Mouse (Mus musculus) embryonic facial prominence, embryonic 14.5 days (tissue): Measurements from ENCODE around the gene Kctd17. TPM values are rescaled to one million over a fixed set of nuclear protein-coding genes. Genes with fewer than 3 reads are reported as not detected.

Source experiments
- ATAC-seq: fragments of 200-750 bp; cut with Nextera tagmentation; 2 replicates; pipeline ENCODE4 v1.8.0; 2017; ENCODE audit warnings: low read depth, moderate number of reproducible peaks, moderate TSS enrichment
- DNase-seq: peaks from one replicate; pipeline ENCODE4 v3.0.0-alpha.2; 2015; ENCODE audit warnings: low spot score
- H3K27ac ChIP-seq: fragments of 300-500 bp; sonication (generic); replicated peaks from 2 replicates; pipeline ENCODE4 v1.5.1; 2014; ENCODE audit warnings: low read depth, mild to moderate bottlenecking, low read length, moderate library complexity
- H3K27me3 ChIP-seq: fragments of 300-500 bp; sonication (generic); replicated peaks from 2 replicates; pipeline ENCODE4 v1.6.1; 2014; ENCODE audit warnings: low read length; ENCODE audit not compliant: control insufficient read depth, insufficient read depth
- H3K36me3 ChIP-seq: fragments of 300-500 bp; sonication (generic); 2 replicates; pipeline ENCODE4 v1.6.1; 2014; ENCODE audit warnings: low read length, mixed read lengths; ENCODE audit not compliant: control insufficient read depth, insufficient read depth
- H3K4me1 ChIP-seq: fragments of 300-500 bp; sonication (generic); 2 replicates; pipeline ENCODE4 v1.6.1; 2014; ENCODE audit warnings: antibody characterized with exemption, low read length; ENCODE audit not compliant: control insufficient read depth, insufficient read depth
- H3K4me2 ChIP-seq: fragments of 300-500 bp; sonication (generic); 2 replicates; pipeline ENCODE4 v1.6.1; 2014; ENCODE audit warnings: low read depth, mild to moderate bottlenecking, low read length, moderate library complexity, mixed read lengths
- H3K4me3 ChIP-seq: fragments of 300-500 bp; sonication (generic); 2 replicates; pipeline ENCODE4 v1.5.1; 2014; ENCODE audit warnings: low read depth, mild to moderate bottlenecking, low read length
- H3K9ac ChIP-seq: fragments of 300-500 bp; sonication (generic); 2 replicates; pipeline ENCODE4 v1.6.1; 2014; ENCODE audit warnings: low read depth, mild to moderate bottlenecking, low read length, moderate library complexity, mixed read lengths
- H3K9me3 ChIP-seq: fragments of 300-500 bp; sonication (generic); 2 replicates; pipeline ENCODE4 v1.6.1; 2016; ENCODE audit warnings: low read length; ENCODE audit not compliant: control insufficient read depth
- WGBS: fragments of 180-500 bp; shearing (Covaris S2); extraction: QIAGEN DNeasy Blood & Tissue Kit; methylation state at CpG from one replicate; pipeline ENCODE4 v1.1.7; 2014; 5-methylcytosine and 5-hydroxymethylcytosine counted together
- polyA plus RNA-seq: library from polyadenylated mRNA; unstranded; fragments of >200 nt; fragmentation: Nextera tagmentation; extraction: Ambion mirVana; gene quantifications from 2 replicates; pipeline ENCODE4 v1.2.1, GENCODE M21; 2014

Gene Kctd17
- 46.9 and 54.1 TPM in 2 replicates for polyA plus RNA-seq

DNA sequence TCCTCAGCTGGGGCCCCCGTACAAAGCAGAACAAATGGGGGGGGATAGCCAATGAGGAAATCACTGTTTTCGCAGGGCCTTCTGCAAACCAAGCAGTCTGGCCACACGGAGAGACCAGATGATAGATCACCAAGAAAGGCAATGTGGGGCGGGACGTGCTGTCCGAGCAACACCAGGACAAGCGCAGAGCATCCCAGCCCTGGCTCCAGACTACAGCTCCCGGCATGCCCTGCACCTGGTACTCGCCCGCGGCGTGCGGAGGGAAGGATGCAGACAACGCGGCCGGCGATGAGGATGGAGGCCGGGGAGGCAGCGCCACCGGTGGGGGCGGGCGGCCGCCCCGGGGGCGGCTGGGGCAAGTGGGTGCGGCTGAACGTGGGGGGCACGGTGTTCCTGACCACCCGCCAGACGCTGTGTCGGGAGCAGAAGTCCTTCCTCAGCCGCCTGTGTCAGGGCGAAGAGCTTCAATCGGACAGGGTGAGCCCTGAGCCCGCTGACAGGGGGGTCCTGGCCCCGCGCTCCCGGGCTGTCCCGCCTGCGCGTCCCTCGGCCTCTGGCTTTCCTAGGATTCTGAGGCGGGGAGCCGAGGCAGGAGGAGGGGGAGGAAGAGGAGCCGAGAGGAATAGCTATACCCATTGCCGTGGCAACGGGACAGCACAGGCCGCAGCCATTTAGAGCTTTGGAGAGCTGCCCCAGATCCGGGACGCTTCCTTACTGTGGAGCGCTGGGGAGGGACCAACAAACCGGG is at the start of gene Kctd17:
Kctd17 (plus strand) TSS at position 174 of the 748 bp plus-strand sequence.
- Histone ChIP-seq H3K4me2 (peak within 1 kb of the TSS; percentile 76), H3K27ac (peak within 1 kb of the TSS; percentile 73), H3K9me3 (no peaks in the 10 kb centered on the region), H3K4me3 (peak within 1 kb of the TSS; percentile 78), H3K36me3 (peaks cover 20% of the 10 kb centered on the region), H3K9ac (peak within 1 kb of the TSS; percentile 77), H3K4me1 (peaks cover 8% of the 10 kb centered on the region; the same call in 1 of the 2 replicates), H3K27me3 (no peaks in the 10 kb centered on the region; the same call in 1 of the 2 replicates)
- peak; percentile 89 for ATAC-seq
- 1% methylated on average over 34 of the region's 52 CpGs for WGBS
- peak; percentile 84 for DNase-seq

DNA sequence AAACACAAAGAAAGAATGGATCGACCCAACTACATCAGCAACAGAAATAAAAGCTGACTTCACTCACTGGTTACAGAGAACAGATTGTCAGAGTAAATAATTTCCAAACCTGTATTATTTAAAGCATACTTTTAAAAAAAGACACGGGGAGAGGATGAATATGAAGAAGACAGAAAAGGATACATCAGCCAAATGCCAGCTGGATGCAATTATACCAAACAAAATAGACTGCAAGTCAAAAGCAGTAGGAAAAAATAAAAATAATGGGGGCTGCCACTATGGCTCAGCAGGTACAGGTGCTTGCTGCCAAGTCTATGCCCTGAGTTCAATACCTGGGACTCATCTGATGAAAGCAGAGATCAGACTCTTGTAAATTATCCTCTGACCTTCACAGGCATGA is 48.2 kb upstream of the Kctd17 start:
- H3K4me1 ChIP-seq = no peaks in the 10 kb centered on the region
- H3K27ac ChIP-seq = no peak overlapping the region
- H3K9me3 ChIP-seq = no peaks in the 10 kb centered on the region
- H3K4me2 ChIP-seq = no peak overlapping the region
- no peak overlapping the region for H3K4me3 ChIP-seq
- no peaks in the 10 kb centered on the region for H3K36me3 ChIP-seq
- WGBS = 67% methylated on average over 2 of the region's 2 CpGs
- no peak for ATAC-seq
- DNase-seq = no peak
- H3K27me3 ChIP-seq = no peaks in the 10 kb centered on the region
- no peak overlapping the region for H3K9ac ChIP-seq

DNA sequence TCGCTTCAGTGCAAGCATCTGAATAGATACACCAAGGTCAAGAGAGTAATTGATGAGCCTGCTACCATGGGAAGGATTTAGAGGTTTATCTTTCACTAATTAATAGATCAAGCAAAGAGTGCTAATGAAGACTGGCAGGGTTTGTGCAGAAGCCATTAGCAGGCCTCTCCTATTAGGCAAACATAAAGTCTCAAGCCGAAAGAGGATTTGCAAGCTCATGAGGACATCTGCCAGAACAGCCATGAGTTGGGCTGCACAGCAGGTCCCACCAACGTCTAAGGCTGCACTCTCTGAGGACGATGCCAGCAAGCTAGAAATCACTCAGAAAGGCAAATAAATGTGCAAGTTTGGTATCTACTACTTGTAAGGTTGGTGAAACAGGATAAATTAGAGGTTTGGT is 47.6 kb upstream of the Kctd17 start:
- Histone ChIP-seq H3K4me3 (no peak overlapping the region), H3K4me1 (no peaks in the 10 kb centered on the region), H3K9ac (no peak overlapping the region), H3K36me3 (no peaks in the 10 kb centered on the region), H3K27ac (no peak overlapping the region), H3K27me3 (no peaks in the 10 kb centered on the region), H3K9me3 (no peaks in the 10 kb centered on the region), H3K4me2 (no peak overlapping the region)
- ATAC-seq (no peak), DNase-seq (no peak)
- WGBS = 70% methylated on average over 4 of the region's 4 CpGs

DNA sequence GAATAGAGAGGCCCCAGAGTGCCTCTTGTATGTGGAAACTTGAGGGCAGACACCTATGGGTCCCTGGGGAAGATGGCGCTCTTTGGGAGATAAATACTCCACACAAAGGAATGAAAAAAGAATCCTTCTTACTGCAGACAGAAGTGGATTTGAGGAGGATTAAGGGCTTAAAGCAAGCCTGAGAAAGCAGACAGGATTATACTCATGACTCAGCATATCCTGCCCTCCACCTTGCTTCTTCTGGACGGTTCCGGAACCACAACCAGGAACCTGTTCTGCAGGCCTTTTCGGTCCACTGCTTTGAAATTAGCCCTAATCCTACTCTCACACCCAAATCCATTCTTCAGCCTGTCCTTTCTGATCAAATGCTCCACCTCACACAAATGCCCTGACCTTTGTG is 46.2 kb upstream of the Kctd17 start:
- no peak overlapping the region for H3K4me2 ChIP-seq
- no peak overlapping the region for H3K27ac ChIP-seq
- H3K27me3 ChIP-seq = no peaks in the 10 kb centered on the region
- no peaks in the 10 kb centered on the region for H3K4me1 ChIP-seq
- no peak overlapping the region for H3K4me3 ChIP-seq
- H3K9me3 ChIP-seq = no peaks in the 10 kb centered on the region
- ATAC-seq = peak; percentile 59; the same call in 1 of the 2 replicates
- H3K36me3 ChIP-seq = no peaks in the 10 kb centered on the region
- DNase-seq = peak; percentile 58
- no peak overlapping the region for H3K9ac ChIP-seq
- 79% methylated on average over 4 of the region's 4 CpGs for WGBS

DNA sequence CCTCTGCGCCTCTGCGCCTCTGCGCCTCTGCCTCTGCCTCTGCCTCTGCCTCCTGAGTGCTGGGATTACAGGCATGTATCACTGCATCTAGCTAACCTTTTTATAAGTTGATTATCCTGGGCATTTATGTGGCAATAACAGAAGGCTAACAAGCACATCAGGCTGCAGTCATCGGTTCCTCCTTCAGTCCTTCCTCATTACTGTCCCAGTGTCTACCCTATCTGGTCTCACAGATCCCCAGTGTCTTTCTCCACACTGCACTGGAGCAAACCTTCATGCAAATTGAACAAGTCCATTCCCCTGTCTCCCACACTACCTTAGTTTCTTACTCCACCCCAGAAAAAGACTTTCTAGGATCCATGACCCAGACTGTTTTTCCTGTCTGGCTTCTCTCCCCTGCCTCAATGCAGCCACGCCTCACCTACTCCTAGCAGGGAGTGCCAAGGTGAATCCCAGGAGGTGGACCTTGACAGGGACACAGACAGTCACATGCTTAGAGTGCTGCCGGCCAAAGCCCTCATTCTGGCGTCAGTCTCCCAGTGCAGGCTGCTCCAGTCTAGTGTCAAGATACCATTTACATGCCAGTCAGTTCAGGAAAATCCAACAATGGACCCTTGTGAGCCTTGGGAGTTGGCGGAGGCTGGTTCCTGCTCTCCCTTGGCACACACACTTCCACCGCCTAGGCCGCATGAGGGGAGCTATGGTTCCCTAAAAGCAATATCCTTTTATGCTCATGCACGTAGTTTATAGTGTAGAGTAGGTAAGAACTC is 44.7 kb upstream of the Kctd17 start:
- H3K36me3 ChIP-seq = no peaks in the 10 kb centered on the region
- H3K27ac ChIP-seq = peak overlapping the region; percentile 55
- H3K9me3 ChIP-seq = no peaks in the 10 kb centered on the region
- H3K4me2 ChIP-seq = no peak overlapping the region
- peak; percentile 34; the same call in 1 of the 2 replicates for ATAC-seq
- H3K27me3 ChIP-seq = no peaks in the 10 kb centered on the region
- H3K4me3 ChIP-seq = no peak overlapping the region
- no peaks in the 10 kb centered on the region for H3K4me1 ChIP-seq
- peak; percentile 48 for DNase-seq
- 65% methylated on average over 11 of the region's 11 CpGs for WGBS
- no peak overlapping the region for H3K9ac ChIP-seq

DNA sequence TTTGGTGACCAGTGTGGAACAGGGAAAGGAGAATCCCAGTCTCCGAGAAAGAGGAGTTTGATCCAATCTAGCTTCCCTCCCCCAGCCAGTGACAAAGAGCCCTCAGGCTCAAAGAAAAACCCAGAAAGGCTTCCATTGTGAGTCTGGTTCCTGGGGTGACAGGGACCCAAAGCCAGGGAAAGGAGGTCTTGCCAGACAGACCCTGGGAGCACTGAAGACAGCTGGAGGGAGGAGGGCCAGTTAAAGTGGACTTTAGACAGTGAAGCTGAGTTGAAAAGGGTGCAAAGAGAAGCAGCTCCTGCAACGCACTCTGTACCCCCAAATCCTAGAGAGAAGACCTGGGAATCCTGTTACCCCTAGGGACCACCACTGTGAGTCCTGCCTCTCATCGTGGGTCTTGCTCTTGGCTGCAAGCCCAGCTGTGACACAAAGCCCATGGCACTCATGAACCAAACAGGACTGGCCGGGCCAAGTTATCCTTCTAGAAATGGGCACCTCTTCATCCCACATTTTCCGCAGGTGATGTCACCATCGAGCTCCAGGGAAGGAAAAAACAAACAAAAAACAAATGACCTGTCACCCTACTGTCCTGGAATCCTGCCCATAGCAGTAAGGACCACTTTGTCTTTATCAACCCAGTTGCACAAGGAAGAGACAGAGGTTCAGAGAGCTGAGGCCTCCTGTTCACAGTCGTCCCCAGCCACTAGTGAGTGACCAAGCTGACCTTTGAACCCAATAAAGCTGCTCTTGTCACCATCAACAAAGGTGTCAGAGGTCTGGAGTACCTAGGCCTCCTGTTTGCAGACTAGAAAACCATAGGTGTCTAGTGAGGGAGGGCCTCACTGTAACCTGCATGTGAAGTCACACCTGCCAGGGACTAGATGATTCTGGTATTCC is 43.9 kb upstream of the Kctd17 start:
- Histone ChIP-seq H3K9me3 (no peaks in the 10 kb centered on the region), H3K9ac (no peak overlapping the region), H3K4me1 (no peaks in the 10 kb centered on the region), H3K27ac (peak overlapping the region; percentile 55), H3K27me3 (no peaks in the 10 kb centered on the region), H3K36me3 (no peaks in the 10 kb centered on the region), H3K4me2 (no peak overlapping the region), H3K4me3 (no peak overlapping the region)
- 49% methylated on average over 7 of the region's 7 CpGs for WGBS
- DNase-seq = no peak
- no peak for ATAC-seq

DNA sequence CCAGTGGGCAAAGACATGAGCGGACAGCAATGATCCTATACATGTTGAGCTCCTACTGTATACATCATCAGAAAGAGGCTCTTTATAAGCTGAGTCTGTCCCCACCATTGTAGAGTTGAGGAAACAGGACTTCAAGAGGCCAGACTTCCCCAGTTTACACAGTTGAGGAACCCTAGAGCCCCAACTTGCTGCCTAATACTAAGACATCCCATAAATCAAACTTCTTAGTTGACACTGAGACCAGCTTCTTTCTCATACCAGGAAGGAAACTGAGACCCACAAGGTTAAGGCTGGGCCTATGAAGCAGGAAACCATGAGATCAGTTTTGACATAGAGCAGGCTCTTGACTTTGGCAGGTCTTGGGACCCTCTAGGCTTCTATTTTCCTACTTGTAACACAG is 42.8 kb upstream of the Kctd17 start:
- WGBS = 79% methylated on average over 1 of the region's 1 CpGs
- H3K4me2 ChIP-seq = no peak overlapping the region
- no peaks in the 10 kb centered on the region for H3K9me3 ChIP-seq
- no peaks in the 10 kb centered on the region for H3K4me1 ChIP-seq
- H3K36me3 ChIP-seq = no peaks in the 10 kb centered on the region
- DNase-seq (no peak), ATAC-seq (no peak)
- no peak overlapping the region for H3K9ac ChIP-seq
- H3K27ac ChIP-seq = no peak overlapping the region
- no peaks in the 10 kb centered on the region for H3K27me3 ChIP-seq
- H3K4me3 ChIP-seq = no peak overlapping the region

DNA sequence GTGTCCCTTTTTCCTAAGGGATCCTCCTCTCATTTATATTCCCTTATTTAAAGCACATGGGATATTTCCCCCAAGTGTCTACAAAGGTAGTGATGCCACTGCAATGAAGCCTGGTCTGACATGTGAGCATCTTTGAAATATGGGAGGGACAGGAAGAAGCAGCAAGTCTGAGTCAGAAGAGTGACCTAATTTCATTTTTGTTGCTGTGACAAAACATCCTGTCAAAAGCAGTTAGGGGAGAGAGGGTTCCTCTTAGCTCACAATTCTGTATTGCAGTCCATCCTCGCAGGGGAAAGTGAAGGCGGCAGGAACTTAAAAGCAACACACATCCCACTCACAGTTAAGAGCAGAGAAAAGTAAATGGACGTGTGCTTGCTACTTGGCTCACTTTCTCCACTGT is 37.5 kb upstream of the Kctd17 start:
- Histone ChIP-seq H3K27me3 (no peaks in the 10 kb centered on the region), H3K9me3 (no peaks in the 10 kb centered on the region), H3K4me2 (no peak overlapping the region), H3K27ac (no peak overlapping the region), H3K4me1 (no peaks in the 10 kb centered on the region), H3K36me3 (no peaks in the 10 kb centered on the region), H3K9ac (no peak overlapping the region), H3K4me3 (no peak overlapping the region)
- DNase-seq (no peak), ATAC-seq (no peak)
- WGBS = 76% methylated on average over 3 of the region's 3 CpGs
